Mouse (Mus musculus): ENCODE data around the gene B830017H08Rik.
A peak's percentile ranks its signal among the peaks of the same experiment; 100 is the strongest.

B830017H08Rik gene

DNA sequence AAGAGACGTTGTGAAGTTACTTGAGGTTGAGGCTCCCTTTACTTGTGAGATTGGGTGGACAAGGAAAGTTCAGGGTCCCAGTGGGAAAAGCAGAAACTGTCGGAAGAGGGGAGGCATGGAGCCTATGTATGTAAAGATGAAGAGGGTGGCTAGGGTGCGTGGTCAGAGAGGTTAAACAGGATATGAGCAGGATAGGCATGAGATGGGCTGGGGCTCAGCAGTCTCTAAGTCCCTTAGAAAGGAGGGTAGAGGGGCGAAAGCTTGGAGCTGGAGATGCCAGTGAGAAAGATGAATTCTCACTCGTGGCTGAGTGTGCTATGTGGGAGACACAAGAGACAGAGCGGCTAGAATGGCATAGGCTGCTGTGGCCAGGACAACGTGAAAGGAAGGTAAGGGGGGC is at the start of gene B830017H08Rik:
Gene B830017H08Rik, plus strand, starts transcription at position 301 of the 400 bp plus-strand sequence.
- DNase-seq (ENCODE audit: low spot score in 2 of 2), result no peak

DNA sequence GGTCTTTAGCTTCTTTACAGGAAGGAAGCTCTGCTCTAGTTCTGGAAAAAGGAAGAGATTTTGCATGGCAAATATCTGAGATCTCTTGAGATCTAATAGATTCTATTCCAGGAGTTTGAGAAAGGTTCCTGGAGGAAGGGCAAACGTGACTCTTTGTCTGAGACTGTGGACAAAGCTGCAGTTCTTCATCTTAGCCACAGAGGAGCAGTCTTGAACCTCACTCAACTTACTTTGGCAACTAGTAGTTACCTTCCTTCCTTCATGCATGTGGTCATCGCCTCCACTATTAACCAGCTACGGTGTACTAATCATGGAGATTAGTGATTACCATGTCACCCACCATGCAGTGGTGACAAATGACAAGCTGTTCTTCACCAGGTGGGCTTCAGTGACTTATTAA is 47.6 kb upstream of the B830017H08Rik start:
- DNase-seq (ENCODE audit: low spot score in 2 of 2), result no peak

DNA sequence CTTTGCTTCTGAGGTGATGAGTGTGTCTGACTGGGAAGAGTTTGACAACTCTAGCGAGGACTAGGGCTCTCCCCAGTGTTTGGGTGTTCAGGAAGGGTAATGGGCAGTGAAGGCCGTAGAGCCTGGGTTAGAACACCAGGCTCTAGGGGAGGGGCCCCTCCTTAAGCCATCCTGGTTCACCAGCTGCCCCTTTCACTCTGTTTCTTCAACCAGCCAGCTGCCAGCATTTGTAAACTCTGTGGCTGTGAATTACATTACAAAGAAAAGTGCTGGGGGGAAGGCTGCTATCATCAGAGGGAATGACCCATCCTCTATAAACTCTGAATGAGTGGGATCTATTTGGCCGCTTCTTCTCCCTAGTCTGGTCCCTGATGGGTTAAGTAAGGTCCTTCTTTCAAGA is 40.2 kb upstream of the B830017H08Rik start:
- DNase-seq (ENCODE audit: low spot score in 2 of 2), result no peak

DNA sequence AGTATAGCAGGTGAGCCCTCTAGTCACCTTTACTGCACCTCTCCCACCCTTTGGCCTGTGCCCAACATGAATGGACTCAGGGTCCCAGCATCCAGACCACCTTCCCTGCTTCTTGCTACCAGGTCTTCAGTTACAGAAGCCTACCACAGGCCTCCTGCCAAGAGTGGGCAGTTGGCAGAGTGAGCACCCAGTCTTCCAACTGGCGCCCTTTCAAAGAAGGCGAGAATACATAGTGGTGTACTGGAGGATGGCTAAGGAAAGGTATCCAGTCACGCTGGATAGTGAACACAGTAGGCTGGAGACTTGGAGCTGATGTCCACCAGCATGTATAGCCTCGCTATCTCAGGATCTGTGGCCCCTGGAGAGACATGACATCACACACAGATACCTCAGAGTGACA is 38.9 kb upstream of the B830017H08Rik start:
- no peak for DNase-seq (ENCODE audit: low spot score in 2 of 2)

DNA sequence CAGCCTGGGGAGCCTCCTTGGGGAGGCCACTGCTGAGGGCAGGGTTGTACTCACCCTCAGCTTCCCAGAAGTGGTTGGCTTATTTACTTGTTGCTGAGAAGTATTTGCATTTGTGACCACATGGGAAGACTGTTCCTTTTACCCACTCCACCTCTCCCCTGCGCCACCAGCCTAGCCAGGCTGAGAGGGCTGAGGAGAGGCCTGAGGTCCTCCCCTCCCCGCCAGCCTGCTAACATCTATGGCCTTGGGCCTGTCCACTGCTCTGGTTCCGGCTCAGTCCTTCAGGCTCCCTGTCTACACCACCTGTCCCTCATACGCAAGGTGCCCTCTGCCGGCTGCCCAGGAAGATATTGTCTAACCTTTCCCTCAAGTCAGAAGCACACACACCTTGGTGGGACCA is 37.3 kb upstream of the B830017H08Rik start:
- no peak for DNase-seq (ENCODE audit: low spot score in 2 of 2)

DNA sequence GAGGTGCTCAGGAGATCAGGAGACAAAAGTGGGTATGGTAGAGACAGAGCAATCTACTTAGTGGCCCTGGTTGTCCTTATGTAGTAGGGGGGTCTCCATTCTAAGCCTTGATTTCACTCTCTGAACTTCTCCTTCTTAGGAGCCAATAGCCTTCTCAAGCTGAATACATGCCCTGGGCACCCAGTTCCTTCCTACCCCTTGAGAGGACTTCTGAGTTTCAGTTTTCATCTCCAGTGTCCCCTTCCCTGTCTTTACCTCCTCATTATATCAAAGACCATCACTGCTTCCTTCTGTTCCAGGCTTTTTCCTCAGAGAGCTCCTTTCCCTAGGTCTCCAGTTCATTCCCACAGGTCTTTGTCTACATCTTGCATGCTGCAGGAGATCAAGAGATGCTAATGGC is 36.4 kb upstream of the B830017H08Rik start:
- no peak for DNase-seq (ENCODE audit: low spot score in 2 of 2)

DNA sequence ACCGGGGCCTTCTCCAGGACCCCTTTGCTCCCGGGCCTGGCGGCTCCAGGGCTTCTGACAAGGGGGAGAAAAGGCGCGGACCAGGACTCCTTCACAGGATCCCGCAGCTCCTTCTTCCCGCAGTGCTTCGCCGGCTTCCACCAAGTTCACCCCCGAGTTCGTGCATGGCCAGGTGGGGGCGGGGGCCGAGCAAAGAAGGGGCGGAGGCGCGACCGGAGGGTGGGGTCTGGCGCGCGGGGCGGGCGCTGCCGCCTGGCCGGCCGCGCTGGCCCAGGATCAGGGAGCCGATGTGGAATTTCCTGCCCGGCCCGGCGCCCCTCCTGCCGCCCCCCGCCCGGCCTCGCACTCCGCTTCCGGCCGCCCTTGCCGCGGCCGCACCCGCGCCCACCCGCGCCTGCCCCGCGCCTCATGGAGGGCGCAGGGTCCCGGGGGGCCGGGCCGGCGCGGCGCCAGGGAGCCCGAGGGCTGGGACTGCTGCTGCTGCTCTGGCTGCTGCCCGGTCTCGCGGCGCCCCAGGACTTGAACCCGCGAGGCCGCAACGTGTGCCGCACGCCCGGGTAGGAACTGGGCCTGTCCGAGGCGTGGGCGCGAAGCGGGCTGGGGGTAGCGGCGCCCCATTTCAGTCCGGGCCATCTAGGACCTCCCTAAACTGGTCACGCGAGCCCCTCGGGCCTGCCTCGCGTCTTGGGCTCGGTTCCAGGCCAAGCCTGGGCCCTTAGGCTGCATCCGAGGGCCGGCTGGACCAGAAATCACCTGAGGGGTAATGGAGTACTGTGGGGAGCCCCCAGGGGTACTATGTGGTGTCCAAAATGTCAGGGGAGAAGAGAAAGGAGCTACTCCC is 35.7 kb upstream of the B830017H08Rik start, which contains the start of gene Scarf2:
Gene Scarf2, plus strand, starts transcription at position 312 of the 841 bp plus-strand sequence.
- DNase-seq (ENCODE audit: low spot score in 2 of 2), result peak in 1 of 2 experiments; percentile 24

DNA sequence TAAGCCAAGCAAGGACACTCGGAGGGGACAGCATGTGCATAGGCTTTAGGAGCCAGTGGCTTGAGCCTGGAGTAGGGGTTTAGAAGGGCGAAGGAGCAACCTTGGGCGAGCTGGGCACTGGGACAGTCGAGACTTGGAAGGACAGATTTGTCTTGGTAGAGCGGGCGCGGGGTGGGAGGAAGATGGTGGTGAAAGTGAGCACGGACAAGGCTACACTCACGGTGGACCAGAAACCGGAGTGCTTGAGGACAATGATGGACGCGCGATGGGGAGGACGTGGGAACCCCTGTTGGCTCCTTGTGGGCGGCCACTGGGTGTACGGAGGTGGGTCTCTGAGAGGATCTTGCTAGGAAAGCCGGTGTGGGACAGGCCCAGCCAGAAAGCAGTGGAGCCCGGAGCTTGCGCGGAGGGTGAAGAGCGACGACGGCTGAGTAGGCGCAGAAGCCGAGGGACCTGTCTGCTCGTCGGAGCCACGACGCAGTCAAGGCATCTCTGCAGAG is 35.1 kb upstream of the B830017H08Rik start:
- peak in 1 of 2 experiments; percentile 19 for DNase-seq (ENCODE audit: low spot score in 2 of 2)

DNA sequence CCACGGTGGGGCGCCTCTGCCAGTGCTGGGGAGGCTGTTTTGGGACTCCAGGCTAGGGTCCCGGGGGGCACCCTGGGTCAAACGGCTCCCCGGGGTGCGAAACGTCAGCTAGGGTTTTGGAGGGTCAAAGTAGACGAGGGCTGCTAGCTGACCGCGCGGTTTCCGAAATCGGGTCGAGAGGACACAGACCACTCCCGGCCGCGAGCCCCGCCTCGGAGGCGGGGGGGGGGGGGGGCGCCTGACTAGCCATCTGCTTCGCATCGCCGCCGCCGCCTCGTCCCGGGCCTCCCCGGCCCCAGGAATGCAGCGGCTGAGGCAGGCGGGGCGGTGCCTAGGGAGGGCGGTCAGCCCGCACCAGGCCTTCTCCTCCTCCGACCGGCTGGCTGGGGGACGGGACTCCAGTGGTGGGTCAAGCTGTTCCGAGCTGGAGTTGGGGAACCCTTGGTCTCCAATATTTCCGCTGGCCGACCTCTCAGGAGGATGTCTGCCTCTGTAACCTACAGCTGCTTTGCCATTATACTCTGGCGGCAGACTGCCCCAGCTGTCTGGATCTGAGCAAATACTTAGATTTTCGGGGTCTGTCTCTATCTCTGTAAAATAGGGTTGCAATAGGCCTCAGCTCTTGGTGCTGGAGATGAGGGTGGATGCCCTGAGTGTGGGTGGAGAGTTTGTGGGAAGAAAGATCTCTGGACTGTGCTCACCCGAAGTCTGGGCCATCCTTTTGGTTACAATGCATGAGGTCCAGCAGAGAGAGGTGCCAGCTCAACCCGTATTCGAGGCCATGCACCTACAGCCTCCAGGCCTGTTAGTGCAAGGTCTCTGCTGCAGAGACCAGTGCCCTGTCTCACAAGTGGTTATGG is 34.4 kb upstream of the B830017H08Rik start:
- DNase-seq (ENCODE audit: low spot score in 2 of 2), result peak in 1 of 2 experiments; percentile 21

DNA sequence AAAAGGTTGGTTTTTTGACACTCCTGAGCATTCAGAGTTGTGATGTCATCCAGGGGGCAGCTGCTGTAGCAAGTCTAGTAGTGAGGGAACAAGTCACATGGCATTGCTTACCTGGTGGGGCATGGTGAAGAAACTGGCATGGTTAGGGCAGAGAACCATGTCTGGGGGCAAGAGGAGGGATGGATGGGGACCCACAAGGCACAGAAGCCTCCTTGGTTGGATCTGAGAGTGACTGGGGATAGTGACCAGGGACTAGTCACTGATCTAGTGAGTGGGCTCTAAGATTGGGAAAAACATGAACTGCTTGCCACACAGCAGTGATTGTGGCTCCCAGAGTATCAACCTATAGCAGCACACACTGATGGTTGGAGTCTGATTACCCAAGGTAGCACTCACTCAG is 33.3 kb upstream of the B830017H08Rik start:
- no peak for DNase-seq (ENCODE audit: low spot score in 2 of 2)

DNA sequence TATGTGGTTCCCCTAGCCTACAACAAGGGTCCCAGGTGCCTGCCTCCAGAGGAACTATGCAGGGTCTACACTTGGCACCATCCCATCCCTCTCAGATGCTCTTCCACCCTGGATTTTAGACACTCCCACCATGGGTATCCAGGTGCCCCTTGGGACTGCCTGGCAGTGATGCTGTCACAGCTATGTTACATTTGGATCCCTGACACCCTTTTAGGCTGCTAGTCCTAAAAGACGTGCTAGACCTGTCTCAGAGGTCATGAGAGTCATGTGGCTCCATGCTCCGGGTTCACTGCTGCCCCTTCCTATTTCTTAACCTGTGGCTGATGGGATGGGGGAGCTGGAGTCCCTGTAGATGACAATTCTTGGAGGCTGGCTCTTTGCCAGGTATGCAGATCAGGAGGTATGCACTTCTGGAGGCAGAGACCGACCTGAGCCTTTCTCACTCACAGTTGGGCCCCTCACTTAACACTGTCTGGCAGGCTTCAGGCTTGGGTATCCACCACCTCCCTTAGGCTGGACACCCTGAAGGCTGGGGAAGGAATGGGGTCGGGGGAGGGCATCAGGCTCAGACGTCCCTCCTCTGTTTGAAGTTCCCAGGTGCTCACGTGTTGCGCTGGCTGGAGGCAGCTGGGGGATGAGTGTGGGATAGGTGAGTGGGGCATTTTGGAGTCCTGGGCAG is 31.0 kb upstream of the B830017H08Rik start:
- no peak for DNase-seq (ENCODE audit: low spot score in 2 of 2)

DNA sequence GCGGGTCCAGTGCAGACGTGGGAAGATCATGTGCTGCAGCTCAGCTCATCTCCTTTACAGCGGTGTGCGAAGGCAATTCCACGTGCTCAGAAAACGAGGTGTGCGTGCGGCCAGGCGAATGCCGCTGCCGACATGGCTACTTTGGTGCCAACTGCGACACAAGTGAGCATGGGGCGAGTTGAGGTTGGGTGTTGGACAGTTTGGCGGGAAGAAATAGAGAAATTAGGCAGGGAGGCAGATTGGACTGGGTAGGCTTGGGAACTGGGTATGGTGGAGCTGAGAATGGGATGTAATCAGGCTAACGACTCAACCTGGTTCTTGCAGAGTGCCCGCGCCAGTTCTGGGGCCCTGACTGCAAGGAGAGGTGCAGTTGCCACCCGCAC is 30.5 kb upstream of the B830017H08Rik start:
- no peak for DNase-seq (ENCODE audit: low spot score in 2 of 2)

DNA sequence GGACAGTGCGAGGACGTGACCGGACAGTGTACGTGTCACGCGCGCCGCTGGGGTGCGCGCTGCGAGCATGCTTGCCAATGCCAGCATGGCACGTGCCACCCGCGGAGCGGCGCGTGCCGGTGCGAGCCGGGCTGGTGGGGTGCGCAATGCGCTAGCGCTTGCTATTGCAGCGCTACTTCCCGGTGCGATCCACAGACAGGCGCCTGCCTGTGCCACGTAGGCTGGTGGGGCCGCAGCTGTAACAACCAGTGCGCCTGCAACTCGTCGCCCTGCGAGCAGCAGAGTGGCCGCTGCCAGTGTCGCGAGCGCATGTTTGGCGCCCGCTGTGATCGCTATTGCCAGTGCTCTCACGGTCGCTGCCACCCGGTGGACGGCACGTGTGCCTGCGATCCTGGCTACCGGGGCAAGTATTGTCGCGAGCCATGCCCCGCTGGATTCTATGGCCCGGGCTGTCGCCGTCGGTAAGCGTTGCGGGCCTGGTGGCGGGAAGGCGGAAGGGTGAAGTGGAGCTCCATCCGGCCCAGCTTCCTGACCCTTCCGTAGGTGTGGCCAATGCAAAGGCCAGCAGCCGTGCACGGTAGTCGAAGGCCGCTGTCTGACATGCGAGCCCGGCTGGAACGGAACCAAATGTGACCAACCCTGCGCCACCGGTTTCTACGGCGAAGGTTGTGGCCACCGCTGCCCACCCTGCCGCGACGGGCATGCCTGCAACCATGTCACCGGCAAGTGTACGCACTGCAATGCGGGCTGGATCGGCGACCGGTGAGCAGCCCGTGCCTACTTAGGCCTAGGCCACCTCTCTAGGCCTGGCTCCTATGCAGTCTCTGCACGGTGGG is 29.9 kb upstream of the B830017H08Rik start:
- peak in 1 of 2 experiments; percentile 30 for DNase-seq (ENCODE audit: low spot score in 2 of 2)

DNA sequence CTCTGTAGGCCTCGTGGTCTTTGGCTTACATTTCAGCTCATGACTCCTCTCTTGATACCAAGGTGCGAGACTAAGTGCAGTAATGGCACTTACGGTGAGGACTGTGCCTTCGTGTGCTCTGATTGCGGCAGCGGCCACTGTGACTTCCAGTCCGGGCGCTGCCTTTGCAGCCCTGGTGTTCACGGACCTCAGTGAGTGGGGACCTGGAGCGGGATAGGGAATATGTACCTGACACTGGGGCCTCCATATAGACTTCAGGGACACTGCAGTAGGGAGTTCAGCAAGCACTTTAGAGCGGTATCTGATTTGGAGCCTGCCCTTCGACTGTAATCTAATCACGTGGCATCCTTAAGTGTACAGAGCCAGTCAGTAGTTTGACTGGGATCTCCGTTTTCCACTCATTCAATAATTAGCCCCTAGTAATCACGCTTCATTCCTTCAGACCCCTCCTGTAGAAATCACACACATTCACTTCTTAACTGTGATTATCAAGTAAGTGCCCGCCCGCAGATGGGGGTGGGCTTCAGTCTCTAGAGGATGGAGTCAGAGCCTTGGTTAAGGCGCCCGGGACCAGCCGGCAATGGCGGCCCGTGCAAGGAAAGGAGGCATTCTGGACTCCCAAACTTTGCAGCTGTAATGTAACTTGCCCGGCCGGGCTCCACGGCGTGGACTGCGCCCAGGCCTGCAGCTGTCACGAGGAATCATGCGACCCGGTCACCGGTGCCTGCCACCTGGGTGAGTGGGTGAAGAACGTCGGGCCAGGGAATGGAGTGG is 29.1 kb upstream of the B830017H08Rik start:
- no peak for DNase-seq (ENCODE audit: low spot score in 2 of 2)

DNA sequence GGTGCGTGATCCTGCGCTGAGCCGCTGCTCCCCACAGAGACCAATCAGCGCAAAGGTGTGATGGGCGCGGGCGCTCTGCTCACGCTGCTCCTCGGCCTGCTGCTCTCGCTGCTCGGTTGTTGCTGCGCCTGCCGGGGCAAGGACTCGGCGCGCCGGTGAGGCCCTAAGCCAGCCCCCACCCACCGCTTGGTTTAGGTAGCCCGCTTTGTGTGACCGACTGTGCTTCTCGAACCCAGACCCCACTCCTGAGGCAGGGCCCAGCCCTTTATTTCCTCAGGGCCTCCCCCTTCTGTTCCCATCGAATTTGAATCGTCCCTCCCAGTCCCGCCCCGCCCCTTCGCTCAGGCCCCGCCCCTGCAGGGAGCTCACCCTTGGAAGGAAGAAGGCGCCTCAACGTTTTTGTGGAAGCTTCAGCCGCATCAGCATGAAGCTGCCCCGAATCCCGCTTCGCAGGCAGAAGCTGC is 28.4 kb upstream of the B830017H08Rik start:
- peak in 1 of 2 experiments; percentile 31 for DNase-seq (ENCODE audit: low spot score in 2 of 2)

DNA sequence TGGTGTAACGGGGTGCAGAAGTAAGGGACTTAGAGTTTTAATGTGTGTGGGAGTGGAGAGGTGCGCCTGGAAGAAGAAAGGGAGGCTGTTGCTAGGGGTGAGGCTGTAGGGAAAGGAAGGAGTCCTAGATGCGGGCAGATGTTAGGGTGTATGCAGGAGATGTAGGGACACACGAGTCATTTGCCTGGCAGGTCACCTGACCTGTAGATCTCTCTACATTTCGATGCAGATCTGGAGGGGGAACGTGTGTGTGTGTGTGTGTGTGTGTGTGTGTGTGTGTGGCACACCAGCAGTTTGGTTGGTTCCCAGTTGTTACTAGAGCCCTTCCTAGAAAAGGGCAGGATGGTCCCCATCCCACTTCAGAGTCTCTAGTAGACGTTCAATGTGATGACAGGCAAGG is 27.9 kb upstream of the B830017H08Rik start:
- no peak for DNase-seq (ENCODE audit: low spot score in 2 of 2)

DNA sequence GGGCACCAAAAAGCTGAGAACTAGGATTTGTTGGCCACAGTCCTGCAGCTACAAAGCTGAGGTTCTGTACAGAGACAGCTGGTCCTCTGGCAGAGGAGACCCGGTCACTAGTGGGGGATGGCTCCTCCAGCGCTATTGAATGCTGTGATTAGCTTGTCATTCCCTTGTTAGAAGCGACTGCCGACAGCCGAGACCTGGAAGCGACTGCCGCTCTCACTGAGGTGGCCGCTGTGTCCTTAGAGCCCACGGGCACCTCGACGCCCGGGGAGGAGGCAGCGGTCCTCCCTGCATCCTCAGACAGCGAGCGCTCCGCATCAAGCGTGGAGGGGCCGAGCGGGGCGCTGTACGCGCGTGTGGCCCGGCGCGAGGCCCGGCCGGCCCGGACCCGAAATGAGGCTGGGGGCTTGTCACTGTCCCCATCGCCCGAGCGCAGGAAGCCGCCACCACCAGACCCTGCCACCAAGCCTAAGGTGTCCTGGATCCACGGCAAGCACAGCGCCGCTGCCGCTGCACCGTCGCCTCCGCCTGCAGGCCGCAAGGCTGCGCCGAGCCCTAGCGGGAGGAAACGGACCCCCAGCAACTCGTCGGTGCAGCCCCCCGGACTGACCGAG is 26.2 kb upstream of the B830017H08Rik start:
- DNase-seq (ENCODE audit: low spot score in 2 of 2), result no peak

DNA sequence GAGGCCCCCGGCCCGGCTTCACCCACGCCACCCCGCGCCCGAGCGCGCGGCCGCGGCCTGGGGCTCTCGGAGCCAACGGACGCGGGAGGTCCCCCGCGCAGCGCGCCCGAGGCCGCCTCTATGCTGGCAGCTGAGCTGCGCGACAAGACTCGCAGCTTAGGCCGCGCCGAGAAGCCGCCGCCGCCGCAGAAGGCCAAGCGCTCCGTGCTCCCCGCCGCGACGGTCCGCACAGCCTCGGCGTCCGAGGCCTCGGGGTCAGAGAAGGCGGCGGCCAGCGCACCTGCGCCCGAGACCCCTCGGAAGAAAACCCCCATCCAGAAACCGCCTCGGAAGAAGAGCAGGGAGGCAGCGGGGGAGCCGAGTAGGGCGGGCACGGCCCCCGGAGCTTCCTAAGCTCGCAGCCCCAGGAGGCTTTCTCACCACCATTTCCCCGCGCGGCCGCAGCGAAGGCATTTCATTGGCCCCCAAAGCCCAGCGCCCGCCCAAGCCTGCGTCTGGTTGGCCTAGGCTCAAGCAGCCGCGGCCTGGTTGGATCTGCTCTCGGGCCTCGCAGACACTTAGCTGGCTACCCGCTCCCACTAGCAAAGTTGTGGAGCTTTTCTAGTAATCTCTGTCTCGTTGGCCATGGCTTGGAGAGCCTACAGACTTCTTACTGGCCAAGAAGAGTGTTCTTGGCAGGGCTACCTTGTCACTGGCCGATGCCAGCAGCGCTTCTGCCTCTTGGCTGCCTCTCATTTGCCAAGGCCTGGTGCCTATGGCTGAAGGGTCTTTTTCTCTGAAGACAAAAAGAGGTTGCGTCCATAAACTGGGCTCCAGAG is 25.5 kb upstream of the B830017H08Rik start:
- DNase-seq (ENCODE audit: low spot score in 2 of 2), result peak; percentile 59 to 83

DNA sequence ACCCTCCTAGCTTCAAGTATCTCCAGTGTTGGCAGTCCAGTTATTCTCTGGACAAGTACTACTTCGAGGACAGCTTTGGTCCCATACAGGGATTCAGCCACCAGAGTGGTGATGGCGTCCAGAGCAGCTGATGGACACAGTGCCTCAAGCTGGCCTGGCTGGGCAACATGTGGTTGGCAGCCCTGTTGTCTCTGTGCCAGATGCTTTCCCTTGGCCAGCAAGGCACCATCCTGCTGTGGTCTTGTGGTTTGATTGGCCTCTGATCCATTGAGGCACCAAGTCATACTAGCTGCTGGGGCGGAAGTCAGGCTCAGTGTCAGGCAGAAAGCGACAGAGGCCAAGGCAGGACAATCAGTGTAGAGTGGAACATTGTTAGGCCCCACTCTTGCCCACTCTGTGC is 23.8 kb upstream of the B830017H08Rik start:
- DNase-seq (ENCODE audit: low spot score in 2 of 2), result no peak
